Mouse (Mus musculus) hematopoietic stem cell, adult 5-6 weeks (primary cell): ENCODE results near the gene Sertad4. TPM values are rescaled to one million over a fixed set of nuclear protein-coding genes. Genes with fewer than 3 reads are reported as not detected.

ENCODE experiments used
- ATAC-seq, 2 experiments: fragments of 125-278 bp in 1 of 2; replicated peaks in 1 of 2; 2 replicates each; pipeline ENCODE4 v1.8.0; 2016 to 2017; ENCODE audit warnings: inconsistent platforms in 2 of 2, mild to moderate bottlenecking in 2 of 2, moderate number of reproducible peaks in 2 of 2, low read depth in 1 of 2, moderate TSS enrichment in 1 of 2; ENCODE audit not compliant: low FRiP score in 2 of 2, poor library complexity in 2 of 2, severe bottlenecking in 2 of 2, insufficient read depth in 1 of 2, low TSS enrichment in 1 of 2
- total RNA-seq: library from RNA; stranded (forward); fragments of 172-1452, 232-1000 nt; gene quantifications from 2 replicates; pipeline ENCODE4 v1.2.3, GENCODE M21; 2017

The Sertad4 gene
- total RNA-seq, 1 experiment from 2014 or later: not detected

DNA sequence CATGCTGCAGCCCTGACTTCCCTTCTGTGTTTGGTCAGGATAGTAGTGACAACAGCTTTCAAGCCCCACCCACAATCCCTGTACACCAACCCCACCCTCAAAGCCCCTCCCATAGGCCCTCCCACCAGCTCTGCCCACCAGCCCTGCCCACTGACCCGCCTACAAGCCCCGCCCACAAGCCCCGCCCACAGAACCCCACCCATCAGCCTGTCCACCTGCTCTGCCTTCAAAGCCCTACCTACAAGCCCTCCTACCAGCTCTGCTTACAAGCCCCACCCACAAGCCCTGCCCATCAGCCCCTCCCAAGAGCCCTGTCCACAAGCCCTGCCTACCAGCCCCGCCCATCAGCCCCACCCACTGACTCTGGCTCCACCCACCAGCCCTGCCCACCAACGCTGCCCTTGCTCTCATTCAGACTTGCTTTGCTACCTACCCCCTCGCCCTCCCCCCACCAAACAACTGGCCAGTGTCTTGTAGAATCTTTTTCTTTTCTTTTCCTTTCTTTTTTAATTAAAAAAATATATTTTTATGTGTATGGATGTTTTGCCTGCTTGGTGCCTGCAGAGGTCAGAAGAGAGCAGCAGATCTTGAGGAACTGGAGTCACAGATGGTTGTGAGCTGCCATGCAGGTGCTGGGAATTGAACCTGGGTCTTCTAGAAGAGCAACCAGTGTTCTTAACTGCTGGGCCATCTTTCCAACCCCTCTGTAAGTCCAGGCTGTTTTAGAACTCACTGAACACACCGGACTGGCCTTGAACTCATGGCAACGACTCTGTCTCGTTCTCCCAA is 60.4 kb downstream of the Sertad4 start:
- ATAC-seq: no peak

Other genes starting within 250 kb of the Sertad4 start
- gene Hhat, start 84.5 kb downstream of the Sertad4 start, total RNA-seq: 3.4 and 4.4 TPM in 2 replicates
- 0.88 TPM in 1 of 2 replicates, not detected in the other for gene Syt14, start 180.0 kb upstream of the Sertad4 start, total RNA-seq